10 mouse cellular contexts compared by ENCODE assay signal in genomic region chr6:94911374-94911773, GRCm38 (mm10).
DNase-seq lines count a peak whose midpoint lies in the region; ATAC-seq and TF ChIP-seq lines count a peak whose summit lies in the region.
"Had no signal": no experiment of that assay in that cellular context is flagged by ENCODE, and none has a peak within 500 bp of the region (broad histone marks: within the 10 kb centered on the region; RNA-seq: fewer than 3 reads in every experiment).

No protein-coding gene starts in this region.

- no peaks in the 10 kb centered on the region for H3K9me3 ChIP-seq in forebrain, embryonic 10.5 days
- H3K9me3 ChIP-seq in forebrain, embryonic 13.5 days (replicated peaks): no peaks in the 10 kb centered on the region
- H3K9me3 ChIP-seq in lung, embryonic 14.5 days (ENCODE audit: low read depth, low read length): no peaks in the 10 kb centered on the region
- no peaks in the 10 kb centered on the region for H3K9me3 ChIP-seq in limb, embryonic 12.5 days
- H3K9me3 ChIP-seq: intestine, embryonic 15.5 days had no signal

- peaks cover 16% of the 10 kb centered on the region for H3K4me1 ChIP-seq in forebrain, embryonic 10.5 days
- peaks cover 10% of the 10 kb centered on the region for H3K4me1 ChIP-seq in forebrain, embryonic 13.5 days
- H3K4me1 ChIP-seq in lung, embryonic 14.5 days (ENCODE audit: insufficient read depth): 0 out of 2 replicates have a peak, but pooled peaks cover 5% of the 10 kb centered on the region
- H3K4me1 ChIP-seq in limb, embryonic 12.5 days (replicated peaks): peaks cover 21% of the 10 kb centered on the region

- ATAC-seq in forebrain, embryonic 13.5 days: no peak
- ATAC-seq in lung, embryonic 14.5 days (ENCODE audit: insufficient read depth): peak; percentile 58
- ATAC-seq in limb, embryonic 12.5 days (ENCODE audit: insufficient number of reproducible peaks, insufficient read depth, low FRiP score, low TSS enrichment, low read depth): peak; percentile 52; the same call in 1 of the 2 replicates
- ATAC-seq: intestine, embryonic 15.5 days had no signal

- DNase-seq in forebrain, embryonic 10.5 days (ENCODE audit: extremely low spot score, low spot score): peak; percentile 26
- DNase-seq in lung, embryonic 14.5 days: peak; percentile 42
- DNase-seq in lung, adult 18-20 months: no peak
- peak; percentile 75 for DNase-seq in embryo, embryonic 11 days
- no peak for DNase-seq in urinary bladder, postnatal 4 days (ENCODE audit: low spot score in 2 of 2)
- DNase-seq in adrenal gland, postnatal 10 days: no peak
- DNase-seq: right cerebral cortex, postnatal 14 days had no signal

- peak overlapping the region; percentile 69; the same call in 1 of the 2 replicates for H3K27ac ChIP-seq in forebrain, embryonic 10.5 days
- no peak overlapping the region for H3K27ac ChIP-seq in forebrain, embryonic 13.5 days
- peak overlapping the region; percentile 19; the same call in 1 of the 2 replicates for H3K27ac ChIP-seq in lung, embryonic 14.5 days (ENCODE audit: low read depth)
- peak overlapping the region; percentile 81 for H3K27ac ChIP-seq in limb, embryonic 12.5 days
- H3K27ac ChIP-seq: intestine, embryonic 15.5 days had no signal

- H3K9ac ChIP-seq in forebrain, embryonic 13.5 days: no peak overlapping the region
- H3K9ac ChIP-seq in lung, embryonic 14.5 days: no peak overlapping the region
- no peak overlapping the region for H3K9ac ChIP-seq in limb, embryonic 12.5 days (replicated peaks)
- H3K9ac ChIP-seq: intestine, embryonic 15.5 days had no signal

- WGBS in forebrain, embryonic 10.5 days: 62% methylated on average over 9 of the region's 9 CpGs
- 60% methylated on average over 9 of the region's 9 CpGs for WGBS in forebrain, embryonic 13.5 days
- WGBS in lung, embryonic 14.5 days: 37% methylated on average over 9 of the region's 9 CpGs
- 12% methylated on average over 9 of the region's 9 CpGs for WGBS in limb, embryonic 12.5 days

- no peaks in the 10 kb centered on the region for H3K27me3 ChIP-seq in forebrain, embryonic 10.5 days (ENCODE audit: poor library complexity, severe bottlenecking)
- no peaks in the 10 kb centered on the region for H3K27me3 ChIP-seq in forebrain, embryonic 13.5 days
- H3K27me3 ChIP-seq in lung, embryonic 14.5 days (ENCODE audit: insufficient read depth, low read length): no peaks in the 10 kb centered on the region
- no peaks in the 10 kb centered on the region for H3K27me3 ChIP-seq in limb, embryonic 12.5 days
- H3K27me3 ChIP-seq: intestine, embryonic 15.5 days had no signal

- H3K4me2 ChIP-seq in forebrain, embryonic 13.5 days: no peak overlapping the region
- no peak overlapping the region for H3K4me2 ChIP-seq in lung, embryonic 14.5 days
- H3K4me2 ChIP-seq in limb, embryonic 12.5 days: peak overlapping the region; percentile 8
- H3K4me2 ChIP-seq: intestine, embryonic 15.5 days had no signal

- no peaks in the 10 kb centered on the region for H3K36me3 ChIP-seq in forebrain, embryonic 10.5 days (replicated peaks)
- H3K36me3 ChIP-seq in forebrain, embryonic 13.5 days (ENCODE audit: poor library complexity, severe bottlenecking): no peaks in the 10 kb centered on the region
- H3K36me3 ChIP-seq in lung, embryonic 14.5 days (ENCODE audit: insufficient read depth): no peaks in the 10 kb centered on the region
- H3K36me3 ChIP-seq in limb, embryonic 12.5 days: no peaks in the 10 kb centered on the region
- H3K36me3 ChIP-seq: intestine, embryonic 15.5 days had no signal

- no peak overlapping the region for H3K4me3 ChIP-seq in forebrain, embryonic 10.5 days
- H3K4me3 ChIP-seq in forebrain, embryonic 13.5 days: no peak overlapping the region
- no peak overlapping the region for H3K4me3 ChIP-seq in lung, embryonic 14.5 days (ENCODE audit: low read depth, low read length)
- no peak overlapping the region for H3K4me3 ChIP-seq in limb, embryonic 12.5 days (replicated peaks)
- H3K4me3 ChIP-seq: intestine, embryonic 15.5 days had no signal

- TF ChIP-seq CTCF in lung, embryonic 14.5 days (IDR thresholded peaks at IDR 0.05; ENCODE audit: low read depth): no peak

Comparison
In these comparisons a context has a peak if more than half of its experiments do, and no peak if none do; other contexts are left out.
1. DNase-seq: peak in forebrain, embryonic 10.5 days (single experiment), lung, embryonic 14.5 days (single experiment) and embryo, embryonic 11 days (single experiment); none in lung, adult 18-20 months (0 of 2), urinary bladder, postnatal 4 days (0 of 2) and adrenal gland, postnatal 10 days (single experiment).